Mouse (Mus musculus) bone marrow, adult 2 months (tissue): ENCODE data around the gene Mef2c.

Experiments
- CTCF ChIP-seq: fragments of 200-500 bp; IDR thresholded peaks from 2 replicates; pipeline ENCODE4 v1.5.1; 2011; ENCODE audit warnings: low read length, control low read depth; ENCODE audit not compliant: control insufficient read depth, insufficient read depth
- POLR2A ChIP-seq: fragments of 200-500 bp; IDR thresholded peaks from 2 replicates; pipeline ENCODE4 v1.6.1; 2011; ENCODE audit warnings: low read depth, mild to moderate bottlenecking, control low read depth, low read length, borderline replicate concordance; ENCODE audit not compliant: control insufficient read depth

- TF ChIP-seq CTCF (no peak), POLR2A (no peak)
These were observed 11.2 kb downstream of the Mef2c start for GRCm38 (mm10) chr13:83515013-83515547.
